Mouse (Mus musculus) small intestine, adult 2 months (tissue): Measurements from ENCODE around the gene Insrr.

Experiments
- CTCF ChIP-seq: fragments of 200-500 bp; IDR thresholded peaks from 2 replicates; pipeline ENCODE4 v1.5.1; 2012; ENCODE audit warnings: low read depth, mild to moderate bottlenecking, control low read depth, inconsistent platforms, low read length, moderate library complexity, mixed read lengths; ENCODE audit not compliant: insufficient replicate concordance, insufficient read length; ENCODE audit errors: extremely low read depth
- POLR2A ChIP-seq: fragments of 200-500 bp; IDR thresholded peaks from 2 replicates; pipeline ENCODE4 v1.6.1; 2012; ENCODE audit warnings: low read depth, mild to moderate bottlenecking, control low read depth, inconsistent platforms, low read length, moderate library complexity

GRCm38 (mm10) chr3:87756488-87756887, 40.3 kb upstream of the Insrr start:
- TF ChIP-seq POLR2A (no peak), CTCF (no peak)
